ENCODE assay signal across 7 mouse cellular contexts in the genomic region with DNA sequence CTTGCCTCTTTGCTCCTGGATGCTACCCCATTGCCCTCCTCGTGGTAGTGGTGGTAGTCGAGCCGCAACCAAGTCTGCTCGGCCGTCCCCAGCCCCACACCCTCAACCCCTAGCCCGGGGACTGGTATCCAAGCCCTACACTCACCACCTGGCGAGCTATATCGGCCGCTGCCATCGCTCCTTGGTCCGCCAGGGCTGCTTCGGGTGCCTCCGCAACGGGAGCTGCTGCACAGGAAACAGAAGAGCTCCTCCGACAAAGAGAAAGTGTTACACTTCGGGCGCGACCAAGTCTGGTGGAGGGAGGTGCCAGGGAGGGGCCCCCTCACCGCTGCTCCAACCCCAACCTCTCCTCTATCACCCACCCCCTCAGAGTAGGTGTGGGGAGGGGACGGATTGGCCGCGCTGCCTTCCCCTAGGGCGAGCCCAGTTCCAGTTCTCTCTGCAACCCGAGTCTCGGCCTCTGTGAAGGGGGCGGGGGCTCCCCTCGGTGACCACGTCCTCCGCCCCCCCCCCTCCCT. TPM values are rescaled to one million over a fixed set of nuclear protein-coding genes. Genes with fewer than 3 reads are reported as not detected.
A peak's percentile ranks its signal among the peaks of the same experiment; 100 is the strongest.
DNase-seq lines count a peak whose midpoint lies in the region.

No protein-coding gene starts in this region.

- peaks cover 12% of the 10 kb centered on the region; the same call in 1 of the 2 replicates for H3K4me1 ChIP-seq in midbrain, embryonic 10.5 days

- H3K4me3 ChIP-seq in midbrain, embryonic 10.5 days: peak overlapping the region; percentile 68

- DNase-seq in adipocyte (ENCODE audit: low spot score): peak; percentile 77
- peak; percentile 62 to 66 for DNase-seq in cerebellum, postnatal 25 days
- peak; percentile 36 for DNase-seq in gastrocnemius, postnatal 10 days
- DNase-seq in induced T-regulatory cell, adult 2 months (ENCODE audit: low read depth): peak; percentile 89
- DNase-seq in left cerebral cortex, postnatal 4 days: peak; percentile 54
- peak; percentile 69 for DNase-seq in midbrain, embryonic 10.5 days (ENCODE audit: low spot score)
- peak; percentile 52 for DNase-seq in right cerebral cortex, postnatal 4 days

- no peaks in the 10 kb centered on the region for H3K36me3 ChIP-seq in midbrain, embryonic 10.5 days

- intact Hi-C loops in left cerebral cortex, postnatal 4 days (cut with DNase I): no loop called here

- H3K27ac ChIP-seq in midbrain, embryonic 10.5 days (replicated peaks): peak overlapping the region; percentile 87

- H3K9me3 ChIP-seq in midbrain, embryonic 10.5 days (replicated peaks): no peaks in the 10 kb centered on the region; the same call in 1 of the 2 replicates

- peaks cover 6% of the 10 kb centered on the region; the same call in 1 of the 2 replicates for H3K27me3 ChIP-seq in midbrain, embryonic 10.5 days (ENCODE audit: low read depth, poor library complexity, severe bottlenecking)

- WGBS in midbrain, embryonic 10.5 days: 21% methylated on average over 26 of the region's 29 CpGs

RNA-seq across cellular contexts. Expression of a gene that starts 2.3 kb away (rescaled TPM):
- total RNA-seq in gastrocnemius, postnatal 10 days (2021): 10 to 100 TPM; 10.7 to 13.5 TPM
- 10 to 100 TPM; 91.6 to 96.5 TPM for total RNA-seq in left cerebral cortex, postnatal 4 days (2021)
- polyA plus RNA-seq in midbrain, embryonic 10.5 days (2016; fragmentation: Nextera tagmentation; extraction: Ambion mirVana): 32.3 and 39.8 TPM in 2 replicates

RNA-seq across cellular contexts. Expression of a gene that starts 59.4 kb away (rescaled TPM):
- not detected for total RNA-seq in gastrocnemius, postnatal 10 days (2021)
- not detected for total RNA-seq in left cerebral cortex, postnatal 4 days (2021)
- polyA plus RNA-seq in midbrain, embryonic 10.5 days (2016; fragmentation: Nextera tagmentation; extraction: Ambion mirVana): not detected in 2 replicates

Comparison
In these comparisons a context has a peak if more than half of its experiments do, and no peak if none do; other contexts are left out.
1. Peak in every context shown above with its lines: DNase-seq, H3K4me3 ChIP-seq and H3K27ac ChIP-seq.
2. DNase-seq: peak in every context shown above with its lines; median percentile 89 in induced T-regulatory cell, adult 2 months; 77 in adipocyte; 69 in midbrain, embryonic 10.5 days; 64 in cerebellum, postnatal 25 days; 54 in left cerebral cortex, postnatal 4 days; 52 in right cerebral cortex, postnatal 4 days; 36 in gastrocnemius, postnatal 10 days.
3. RNA of a gene that starts 2.3 kb away (total RNA-seq): 91.6 to 96.5 TPM in left cerebral cortex, postnatal 4 days; 10.7 to 13.5 TPM in gastrocnemius, postnatal 10 days; every median in the first group is over 4 times any median in the second.